Comparison of ENCODE assay signal across 17 mouse cellular contexts in genomic region chr12:75564498-75564897, GRCm38 (mm10).
"Had no signal": no experiment of that assay in that cellular context is flagged by ENCODE, and none has a peak within 500 bp of the region (broad histone marks: within the 10 kb centered on the region; RNA-seq: fewer than 3 reads in every experiment).

No protein-coding gene starts in this region.

- H3K27me3 ChIP-seq: limb, embryonic 15.5 days; megakaryocyte, embryonic 14.5 days; midbrain, embryonic 13.5 days; neural tube, embryonic 15.5 days had no signal

- H3K4me1 ChIP-seq: limb, embryonic 15.5 days had no signal

- H3K4me2 ChIP-seq: limb, embryonic 15.5 days; lung, embryonic 14.5 days; midbrain, embryonic 13.5 days; neural tube, embryonic 15.5 days had no signal

- H3K9ac ChIP-seq: limb, embryonic 15.5 days; lung, embryonic 14.5 days; midbrain, embryonic 13.5 days; neural tube, embryonic 15.5 days had no signal

- H3K27ac ChIP-seq: kidney, postnatal 0 days; left cerebral cortex, adult 2 months; limb, embryonic 15.5 days; midbrain, embryonic 13.5 days; neural tube, embryonic 15.5 days had no signal

- H3K9me3 ChIP-seq: limb, embryonic 15.5 days; megakaryocyte, embryonic 14.5 days; midbrain, embryonic 13.5 days; neural tube, embryonic 15.5 days had no signal

- H3K4me3 ChIP-seq: left cerebral cortex, adult 2 months; limb, embryonic 15.5 days; megakaryocyte, embryonic 14.5 days; midbrain, embryonic 13.5 days; myocyte; neural tube, embryonic 15.5 days had no signal

- DNase-seq: kidney, adult 8-10 months; kidney, postnatal 4 days; lung, embryonic 14.5 days; lung, postnatal 10 days; lung, postnatal 4 days; right cerebral cortex, adult 18-20 months; right cerebral cortex, postnatal 25 days; thymus, adult 18-20 months; thymus, postnatal 14 days had no signal

- ATAC-seq: intestine, postnatal 0 days; midbrain, embryonic 13.5 days had no signal

- H3K36me3 ChIP-seq: midbrain, embryonic 13.5 days; neural tube, embryonic 15.5 days had no signal
